Mouse (Mus musculus) large intestine, adult 2 months (tissue): ENCODE measurements at regions not wholly inside any gene's neighbourhood (a gene's known extent, or its start where the extent isn't known, plus 50 kb on each side); places are given as distances from the start of the nearest gene placed in this dataset.

Experiments
- DNase-seq: peaks from one replicate; pipeline ENCODE4 v3.0.0-alpha.2; 2012; ENCODE audit warnings: low read depth, low spot score
- WGBS: fragments of 180-500 bp; shearing (Covaris S2); methylation state at CpG from one replicate; pipeline ENCODE4 v1.1.7; 2018; 5-methylcytosine and 5-hydroxymethylcytosine counted together

DNA sequence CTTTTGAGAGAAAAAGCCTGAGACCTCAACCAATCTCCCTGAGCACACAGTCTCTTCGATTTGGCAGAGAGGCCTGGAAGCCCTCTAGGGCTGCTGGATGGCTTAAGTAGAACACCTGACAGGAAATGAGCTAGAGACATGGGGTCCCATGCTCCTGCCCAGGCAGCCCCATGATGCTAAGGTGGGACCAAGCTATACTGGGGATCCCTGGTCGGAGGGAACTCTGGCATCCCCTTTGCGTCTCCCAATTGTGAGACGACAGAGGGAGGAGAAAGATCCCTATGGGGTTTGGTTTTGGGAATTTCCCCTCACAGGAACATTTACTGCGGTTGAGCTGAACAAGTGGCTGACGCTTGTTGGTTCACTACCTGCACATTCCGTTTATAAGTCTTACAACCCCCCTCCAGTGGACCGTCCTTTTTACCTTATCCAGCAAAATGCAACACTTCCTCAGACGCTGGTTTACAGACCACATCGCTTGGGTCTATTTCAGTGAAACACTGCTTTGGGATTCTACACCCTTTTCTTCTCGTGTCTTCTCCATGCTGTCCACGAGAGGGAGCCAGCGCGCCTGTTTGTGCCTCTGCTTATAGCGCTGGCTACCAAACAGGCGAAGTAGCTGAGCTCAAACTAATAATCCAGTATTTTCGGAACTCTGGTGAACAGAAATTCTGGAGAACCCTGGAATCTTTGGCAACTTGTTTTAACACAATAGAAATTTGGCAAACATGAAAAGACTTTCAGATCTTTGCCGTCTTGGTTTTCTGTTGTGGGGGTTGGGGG lies 93.7 kb upstream of the Spred2 start:
- WGBS, result 18% methylated on average over 18 of the region's 18 CpGs
- no peak for DNase-seq

- no peak for DNase-seq
- WGBS, result 69% methylated on average over 8 of the region's 8 CpGs
Observed at GRCm38 (mm10) chr11:19834561-19834960, 89.6 kb upstream of the Spred2 start.

DNA sequence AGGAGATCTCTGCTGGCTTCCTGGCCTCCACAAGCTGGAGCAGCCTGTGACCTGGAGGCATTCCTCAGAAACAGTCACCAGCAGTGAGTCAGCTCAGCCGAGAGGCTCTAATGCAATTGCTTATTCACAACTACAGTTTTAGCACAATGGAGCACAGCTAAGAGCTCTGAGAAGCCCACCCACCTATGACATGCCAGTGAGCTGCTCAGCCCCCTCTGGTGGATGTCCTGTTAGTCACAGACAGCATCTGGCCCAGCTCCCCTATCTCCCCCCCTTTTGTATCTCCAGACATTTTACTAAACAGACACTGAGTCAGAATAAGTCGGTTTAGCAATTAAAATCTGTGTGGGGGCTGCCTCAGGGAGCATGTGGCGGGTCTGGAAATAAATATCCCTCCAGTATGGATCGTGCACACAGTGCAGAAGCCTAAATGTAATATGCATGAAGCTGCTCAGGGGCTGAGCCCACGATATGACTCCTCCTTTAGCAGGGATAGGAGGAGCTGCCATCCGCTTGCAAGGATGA lies 88.9 kb upstream of the Spred2 start:
- DNase-seq, result no peak
- 57% methylated on average over 6 of the region's 6 CpGs for WGBS

DNA sequence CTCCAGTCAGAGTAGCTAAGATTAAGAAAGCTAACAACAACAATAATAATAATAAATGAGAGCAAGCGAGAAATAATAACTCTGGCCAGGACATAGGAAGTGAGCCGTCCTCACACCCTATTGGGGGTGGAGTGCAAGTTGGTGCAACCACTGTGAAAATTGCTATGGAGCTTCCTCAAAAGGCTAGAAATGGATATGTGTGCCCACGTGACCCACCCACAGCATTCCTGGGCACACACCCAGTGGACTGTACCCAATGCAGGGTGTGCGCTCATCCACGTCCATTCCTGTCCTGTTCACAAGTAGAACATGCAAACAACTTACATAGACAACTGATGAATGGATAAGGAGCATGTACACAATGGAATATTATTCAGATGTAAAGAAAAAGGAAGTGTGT lies 85.2 kb upstream of the Spred2 start:
- DNase-seq, result no peak
- WGBS, result 45% methylated on average over 5 of the region's 5 CpGs

- no peak for DNase-seq
- WGBS, result 86% methylated on average over 3 of the region's 3 CpGs
Observed at GRCm38 (mm10) chr11:19843084-19843483, 81.1 kb upstream of the Spred2 start.

DNA sequence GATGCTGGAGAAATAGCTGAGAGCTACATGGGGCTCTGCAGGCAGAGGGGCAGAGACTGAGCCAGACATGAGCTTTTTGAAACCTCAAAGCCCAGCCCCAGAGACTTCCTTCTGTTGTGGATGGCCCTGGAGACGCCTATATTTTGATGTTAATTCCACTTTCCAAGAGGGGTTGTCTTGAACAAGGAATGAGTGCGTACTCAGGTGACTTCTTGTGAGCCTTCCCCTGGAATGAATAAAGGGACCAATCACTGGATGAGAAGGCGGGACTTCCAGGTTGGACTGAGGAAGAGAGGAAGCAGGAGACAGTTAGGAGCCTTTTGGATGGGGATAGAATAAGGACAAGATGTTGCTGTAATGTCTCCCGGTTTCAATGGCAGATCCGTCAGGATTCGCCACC lies 76.3 kb upstream of the Spred2 start:
- DNase-seq, result no peak
- 96% methylated on average over 6 of the region's 6 CpGs for WGBS

DNA sequence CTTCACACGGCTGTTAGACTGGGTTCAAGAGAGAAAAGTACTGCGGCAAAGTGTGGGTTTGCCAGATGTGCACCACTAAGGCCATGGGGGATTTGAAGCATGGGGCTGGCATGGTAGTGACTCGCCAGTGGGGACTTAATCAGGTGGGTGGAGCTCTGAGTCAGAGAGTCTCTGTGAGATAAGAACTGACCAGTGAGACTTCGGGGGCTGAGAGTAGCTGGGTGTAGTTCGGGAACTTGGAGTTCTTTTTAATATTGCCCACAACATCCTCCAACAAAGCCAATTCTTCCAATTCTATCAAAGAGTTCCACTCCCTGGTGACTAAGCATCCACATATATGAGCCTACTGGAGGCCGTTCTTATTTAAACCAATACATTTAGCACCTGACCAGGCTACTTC lies 75.8 kb upstream of the Spred2 start:
- DNase-seq, result no peak
- WGBS, result 60% methylated on average over 6 of the region's 6 CpGs

DNA sequence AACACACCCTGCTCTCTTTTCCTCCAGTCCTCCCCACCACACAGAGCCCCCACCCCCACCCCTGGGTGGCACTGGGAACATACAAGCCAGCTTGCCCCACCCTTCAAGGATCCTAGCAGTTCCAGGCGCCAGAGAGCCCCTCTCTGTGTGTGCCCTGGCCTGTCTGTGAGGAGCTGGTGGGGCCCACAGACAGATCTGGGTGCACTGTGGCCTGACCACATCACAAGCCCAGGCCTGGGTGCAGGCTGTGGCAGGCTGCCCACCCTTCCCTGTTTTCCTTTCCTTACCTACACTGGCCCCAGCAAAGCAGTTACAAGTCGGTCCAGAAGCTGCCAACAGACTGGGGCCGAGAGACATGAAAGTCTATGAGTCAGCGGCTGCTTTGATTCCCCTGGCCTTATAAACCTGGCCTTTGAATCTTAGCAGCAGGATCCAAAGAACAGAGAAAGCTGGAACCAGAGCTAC lies 74.8 kb upstream of the Spred2 start:
- WGBS, result 22% methylated on average over 4 of the region's 4 CpGs
- DNase-seq, result peak; percentile 56

DNA sequence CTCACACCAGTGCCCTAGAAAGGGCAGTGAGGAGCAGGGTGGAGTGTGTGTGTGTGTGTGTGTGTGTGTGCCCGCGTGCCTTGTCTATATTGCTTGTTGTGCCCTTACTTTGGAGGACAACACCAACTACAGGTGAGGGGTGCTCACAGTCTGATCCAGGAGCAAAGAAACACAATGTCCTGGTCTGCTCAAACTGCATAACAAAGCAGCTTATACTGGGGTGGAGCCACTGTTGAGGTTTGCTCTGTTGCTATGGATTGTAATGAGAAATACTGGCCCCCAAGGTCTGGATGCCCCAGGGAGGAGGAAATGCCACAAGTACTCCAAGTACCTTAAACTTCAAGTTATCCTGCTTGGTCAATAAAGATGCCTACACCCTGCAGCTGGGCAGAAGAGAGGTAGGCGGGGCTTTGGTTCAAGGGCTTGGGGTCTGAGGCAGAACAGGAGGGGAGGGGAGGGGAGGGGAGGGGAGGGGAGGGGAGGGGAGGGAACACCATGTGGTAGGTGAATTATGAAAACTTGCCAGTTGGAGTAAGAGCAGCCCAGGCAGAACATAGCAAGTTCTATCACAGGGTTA lies 74.2 kb upstream of the Spred2 start:
- DNase-seq, result no peak
- WGBS, result 33% methylated on average over 3 of the region's 3 CpGs

DNA sequence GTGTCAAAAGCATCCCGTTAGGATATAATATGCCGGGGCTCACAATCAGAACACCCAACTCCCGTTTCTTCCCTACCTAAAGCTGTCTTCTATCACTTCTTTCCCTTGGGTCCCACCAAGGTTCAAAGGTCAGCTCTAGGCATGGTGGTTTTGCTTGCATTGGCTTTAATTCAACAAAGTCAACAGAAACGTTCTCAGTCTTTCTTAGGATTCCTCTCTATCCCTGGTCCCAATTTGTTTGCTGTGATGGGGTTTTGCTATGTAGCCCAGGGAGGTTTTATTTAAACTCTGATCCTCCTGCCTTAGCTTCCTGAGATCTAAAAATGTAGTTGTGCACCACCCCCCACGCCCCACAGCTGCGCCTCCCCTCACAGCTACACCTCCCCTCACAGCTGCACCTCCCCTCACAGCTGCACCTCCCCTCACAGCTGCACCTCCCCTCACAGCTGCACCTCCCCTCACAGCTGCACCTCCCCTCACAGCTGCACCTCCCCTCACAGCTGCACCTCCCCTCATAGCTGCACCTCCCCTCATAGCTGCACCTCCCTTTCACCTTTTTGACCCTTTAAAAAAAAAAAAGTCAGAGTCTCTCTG lies 73.1 kb upstream of the Spred2 start:
- 17% methylated on average over 6 of the region's 6 CpGs for WGBS
- DNase-seq, result no peak

DNA sequence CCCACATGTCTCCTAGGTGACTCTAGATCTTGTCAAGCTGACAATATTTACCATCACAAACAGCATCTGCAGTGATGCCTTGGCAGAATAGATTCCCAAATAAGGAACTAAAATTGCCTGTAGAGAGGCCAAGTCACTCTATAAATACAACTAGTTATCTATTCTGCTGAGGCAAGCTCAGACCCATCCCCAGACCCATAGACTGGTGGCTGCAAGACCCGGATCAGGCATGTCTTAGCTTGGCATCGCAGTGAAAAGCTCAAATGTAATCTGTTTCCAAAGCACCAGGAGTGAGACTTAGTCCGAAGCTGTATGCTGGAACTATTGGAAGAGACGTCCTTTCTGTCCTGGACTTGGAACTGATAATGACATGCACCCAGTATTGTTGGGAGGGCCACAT lies 62.6 kb upstream of the Spred2 start:
- DNase-seq, result no peak
- 90% methylated on average over 4 of the region's 4 CpGs for WGBS

DNA sequence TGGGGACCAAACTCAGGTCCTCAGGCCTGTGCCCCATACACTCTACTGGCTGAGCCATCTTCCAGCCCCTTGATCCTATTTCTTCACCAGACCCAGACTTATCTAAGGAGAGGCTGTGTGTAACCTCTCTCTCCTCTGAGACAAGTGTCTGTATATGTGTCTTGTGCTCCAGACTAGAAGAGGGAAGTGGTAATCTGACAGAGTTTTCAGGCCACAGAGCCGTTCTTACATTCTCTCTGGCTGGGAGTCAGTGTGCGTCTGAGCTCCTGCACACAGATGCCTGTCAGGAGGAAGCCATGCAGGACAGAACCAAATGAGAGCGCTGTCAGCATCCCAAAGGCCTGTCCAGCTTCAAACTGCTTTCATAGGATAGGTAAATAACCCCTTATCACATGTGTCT lies 60.8 kb upstream of the Spred2 start:
- 86% methylated on average over 3 of the region's 3 CpGs for WGBS

DNA sequence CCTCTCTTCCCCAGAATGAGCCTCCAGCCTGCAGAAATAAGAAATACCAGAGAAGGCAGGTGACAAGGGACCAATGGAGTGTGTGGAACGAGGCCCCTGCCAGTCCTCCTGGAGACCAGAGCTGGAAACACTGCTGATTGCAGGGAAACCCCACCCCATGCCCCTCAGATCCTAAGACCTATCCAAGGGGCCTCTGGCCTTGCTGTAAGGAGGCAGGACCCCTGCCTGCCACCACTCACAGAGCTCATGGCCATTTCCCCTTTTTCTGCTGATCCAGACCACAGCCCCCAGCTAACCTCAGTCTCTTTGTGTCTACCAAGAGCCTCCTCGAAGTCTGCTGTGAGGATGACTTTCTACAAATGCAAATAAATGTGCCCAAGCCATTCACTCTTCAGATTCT lies 57.9 kb upstream of the Spred2 start:
- WGBS, result 43% methylated on average over 2 of the region's 2 CpGs

More for the DNA sequence above, 60.8 kb upstream of the Spred2 start:
- no peak for DNase-seq

DNA sequence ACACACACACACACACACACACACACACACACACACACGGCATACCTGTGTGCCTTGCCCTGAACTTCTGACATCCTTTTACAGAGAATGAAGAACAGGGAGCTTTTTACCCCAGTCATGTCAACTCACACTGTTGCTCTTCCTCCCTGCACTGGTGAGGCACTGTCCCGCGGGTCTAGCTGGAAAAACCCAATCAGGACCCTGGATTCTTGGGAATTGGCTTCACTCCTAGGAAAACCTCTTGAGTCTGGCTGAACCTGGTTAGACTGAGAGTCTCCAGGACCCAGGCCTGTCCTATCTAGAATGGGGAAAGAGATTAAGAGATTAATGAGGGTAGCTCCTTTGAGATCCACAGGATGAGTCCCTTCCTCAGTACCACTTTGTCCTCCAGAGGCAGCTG lies 54.5 kb upstream of the Spred2 start:
- DNase-seq, result no peak
- WGBS, result 81% methylated on average over 3 of the region's 3 CpGs

More for the DNA sequence above, 57.9 kb upstream of the Spred2 start:
- no peak for DNase-seq

DNA sequence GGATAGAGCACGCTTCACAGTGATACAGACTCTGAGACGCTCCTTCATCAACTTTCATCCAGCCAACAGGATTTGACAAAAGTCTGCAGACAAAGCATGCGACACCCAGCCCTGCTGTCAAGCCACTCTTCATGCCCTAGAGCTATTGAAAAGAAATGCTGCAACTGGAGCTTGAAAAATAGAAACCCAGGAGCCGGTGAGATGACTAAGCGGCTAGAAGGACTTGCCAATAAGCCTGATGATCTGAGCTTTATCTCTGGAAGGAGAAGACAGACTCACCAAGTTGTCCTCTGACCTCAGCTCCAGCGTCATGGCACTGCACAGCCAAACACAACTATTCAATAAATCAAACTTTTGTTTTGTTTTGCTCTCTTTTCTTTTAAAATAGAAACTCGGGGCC lies 54.0 kb upstream of the Spred2 start:
- 73% methylated on average over 7 of the region's 7 CpGs for WGBS
- no peak for DNase-seq

DNA sequence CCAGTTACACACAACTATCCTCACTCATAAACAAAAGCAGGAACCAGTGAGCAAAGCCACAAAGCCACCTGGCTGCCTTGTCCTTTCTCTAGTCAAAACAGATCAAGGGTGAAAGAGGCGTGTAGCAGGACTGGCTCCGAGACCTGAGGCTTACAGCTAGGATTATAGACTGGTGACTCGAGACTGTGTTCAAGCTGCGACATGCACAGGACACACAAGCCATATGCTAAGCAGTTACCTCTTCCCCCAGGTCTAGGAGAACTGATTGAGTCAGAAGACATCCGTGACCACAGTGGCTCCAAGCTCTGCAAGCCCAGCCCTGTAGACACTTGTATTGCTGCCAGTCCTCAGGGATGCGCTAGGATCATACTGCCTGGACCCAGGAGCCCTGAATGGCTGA lies 50.4 kb upstream of the Spred2 start:
- no peak for DNase-seq
- 72% methylated on average over 6 of the region's 6 CpGs for WGBS
